Mouse (Mus musculus) spleen, adult 2 months (tissue): ENCODE measurements at regions not wholly inside any gene's neighbourhood (a gene's known extent, or its start where the extent isn't known, plus 50 kb on each side); places are given as distances from the start of the nearest gene placed in this dataset.

Experiments
- CTCF ChIP-seq: fragments of 200-500 bp; IDR thresholded peaks from 2 replicates; pipeline ENCODE4 v1.5.1; 2011; ENCODE audit warnings: mild to moderate bottlenecking, inconsistent platforms; ENCODE audit not compliant: insufficient read depth, insufficient read length, insufficient replicate concordance; ENCODE audit errors: extremely low read depth
- POLR2A ChIP-seq: fragments of 200-500 bp; IDR thresholded peaks from 2 replicates; pipeline ENCODE4 v1.6.1; 2011; ENCODE audit warnings: low read depth, low read length, inconsistent platforms

- TF ChIP-seq CTCF (no peak), POLR2A (no peak)
Measured at GRCm38 (mm10) chr3:149078881-149079280, 88.5 kb upstream of the Adgrl2 start.
